Mouse (Mus musculus) skeletal muscle tissue, adult 2 months (tissue): ENCODE results near the gene Scaf4.
A peak's percentile ranks its signal among the peaks of the same experiment; 100 is the strongest.
"Not testable (repeated sequence)": the region's sequence is repeated elsewhere in the genome, so short reads cannot be mapped to it uniquely, and the experiment has no call there.

Experiments
- DNase-seq: peaks from one replicate; pipeline ENCODE4 v3.0.0-alpha.2; 2012; ENCODE audit warnings: low read depth, low spot score

Gene Scaf4

GRCm38 (mm10) chr16:90291675-90292074 lies 7.4 kb upstream of the Scaf4 start:
- DNase-seq = no peak

- no peak for DNase-seq
Observed at GRCm38 (mm10) chr16:90290962-90291361, 6.7 kb upstream of the Scaf4 start.

- no peak for DNase-seq
Observed at GRCm38 (mm10) chr16:90284916-90285315, 613 bp upstream of the Scaf4 start.

GRCm38 (mm10) chr16:90283266-90283904 lies 918 bp downstream of the Scaf4 start:
- no peak for DNase-seq

- DNase-seq = no peak
Observed at GRCm38 (mm10) chr16:90282620-90283265, 1.6 kb downstream of the Scaf4 start.

GRCm38 (mm10) chr16:90281406-90281805 lies 2.9 kb downstream of the Scaf4 start:
- no peak for DNase-seq

GRCm38 (mm10) chr16:90280989-90281388 lies 3.3 kb downstream of the Scaf4 start:
- DNase-seq = no peak

GRCm38 (mm10) chr16:90280515-90280914 lies 3.8 kb downstream of the Scaf4 start:
- DNase-seq = no peak

GRCm38 (mm10) chr16:90279058-90279457 lies 5.2 kb downstream of the Scaf4 start:
- no peak for DNase-seq

GRCm38 (mm10) chr16:90275521-90275920 lies 8.8 kb downstream of the Scaf4 start:
- DNase-seq = no peak

GRCm38 (mm10) chr16:90266581-90266980 lies 17.7 kb downstream of the Scaf4 start:
- peak; percentile 40 for DNase-seq

GRCm38 (mm10) chr16:90265106-90265505 lies 19.2 kb downstream of the Scaf4 start:
- DNase-seq = no peak

- no peak for DNase-seq
Observed at GRCm38 (mm10) chr16:90264021-90264420, 20.3 kb downstream of the Scaf4 start.

- no peak for DNase-seq
Observed at GRCm38 (mm10) chr16:90261791-90262190, 22.5 kb downstream of the Scaf4 start.

GRCm38 (mm10) chr16:90260097-90260496 lies 24.2 kb downstream of the Scaf4 start:
- no peak for DNase-seq

- DNase-seq = no peak
Observed at GRCm38 (mm10) chr16:90259623-90260022, 24.7 kb downstream of the Scaf4 start.

- no peak for DNase-seq
Observed at GRCm38 (mm10) chr16:90258950-90259349, 25.4 kb downstream of the Scaf4 start.

- no peak for DNase-seq
Observed at GRCm38 (mm10) chr16:90252521-90252920, 31.8 kb downstream of the Scaf4 start.

GRCm38 (mm10) chr16:90251256-90251655 lies 33.0 kb downstream of the Scaf4 start:
- DNase-seq = not testable (repeated sequence)

GRCm38 (mm10) chr16:90250099-90250498 lies 34.2 kb downstream of the Scaf4 start:
- DNase-seq = no peak

- no peak for DNase-seq
Observed at GRCm38 (mm10) chr16:90242426-90243304, 41.6 kb downstream of the Scaf4 start.

- DNase-seq = no peak
Observed at GRCm38 (mm10) chr16:90241875-90242274, 42.4 kb downstream of the Scaf4 start.
